Mouse (Mus musculus): ENCODE data around the gene Art2b. TPM values are rescaled to one million over a fixed set of nuclear protein-coding genes. Genes with fewer than 3 reads are reported as not detected.
"Not testable (repeated sequence)": the region's sequence is repeated elsewhere in the genome, so short reads cannot be mapped to it uniquely, and the experiment has no call there.

The Art2b gene
- polyA plus RNA-seq, 2 experiments = not detected

DNA sequence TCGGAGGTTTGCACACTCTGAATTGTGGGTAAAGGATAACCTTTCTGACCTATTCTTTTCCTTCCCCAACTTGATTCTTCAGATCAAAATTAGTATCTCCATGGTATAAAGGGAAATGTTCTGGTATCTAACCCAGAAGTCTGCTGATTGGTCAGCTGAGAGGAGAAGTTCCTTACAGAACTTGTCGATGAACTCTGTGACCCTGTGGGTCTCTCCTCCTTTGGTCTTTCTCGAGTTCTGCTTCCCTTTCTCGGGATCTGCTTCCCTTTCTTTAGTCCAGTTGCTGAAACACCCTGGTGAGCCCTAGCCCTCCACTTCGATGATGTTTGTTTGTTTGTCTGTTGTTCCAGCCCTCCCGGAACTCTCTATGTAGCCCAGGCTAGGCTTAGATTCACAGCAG, 22.4 kb upstream of the Art2b start:
- Histone ChIP-seq H3K4me2 (replicated peaks; ENCODE audit: low read depth, low read length, severe bottlenecking) (no peak overlapping the region), H3K9ac (ENCODE audit: low read depth, low read length, severe bottlenecking) (no peak overlapping the region), H3K9me3 (ENCODE audit: control insufficient read depth, low read length) (no peaks in the 10 kb centered on the region), H3K27me3 (ENCODE audit: control insufficient read depth, insufficient read depth, low read length) (no peaks in the 10 kb centered on the region), H3K27ac (replicated peaks; ENCODE audit: low read depth, low read length) (no peak overlapping the region), H3K36me3 (ENCODE audit: control insufficient read depth, insufficient read depth, low read length) (no peaks in the 10 kb centered on the region), H3K4me3 (replicated peaks; ENCODE audit: low read length) (no peak overlapping the region), H3K4me1 (ENCODE audit: control insufficient read depth, insufficient read depth, low read length) (no peaks in the 10 kb centered on the region)
- no peak for ATAC-seq (ENCODE audit: low FRiP score, low read depth)
- no peak for DNase-seq (ENCODE audit: low spot score)
- no peak for TF ChIP-seq POLR2A (IDR thresholded peaks at IDR 0.05; ENCODE audit: borderline replicate concordance, extremely low read depth, insufficient read depth, insufficient read length)
- WGBS = 72% methylated on average over 6 of the region's 6 CpGs

GRCm38 (mm10) chr7:101600406-101600805, 15.0 kb upstream of the Art2b start:
- H3K9me3 ChIP-seq (ENCODE audit: control insufficient read depth, low read length) = no peaks in the 10 kb centered on the region
- no peak for DNase-seq (ENCODE audit: low spot score)
- no peaks in the 10 kb centered on the region for H3K4me1 ChIP-seq (ENCODE audit: control insufficient read depth, insufficient read depth, low read length)
- no peak overlapping the region for H3K9ac ChIP-seq (ENCODE audit: low read depth, low read length, severe bottlenecking)
- H3K36me3 ChIP-seq (ENCODE audit: control insufficient read depth, insufficient read depth, low read length) = no peaks in the 10 kb centered on the region
- ATAC-seq (ENCODE audit: low FRiP score, low read depth) = no peak
- H3K27ac ChIP-seq (replicated peaks; ENCODE audit: low read depth, low read length) = no peak overlapping the region
- TF ChIP-seq POLR2A (IDR thresholded peaks at IDR 0.05; ENCODE audit: borderline replicate concordance, extremely low read depth, insufficient read depth, insufficient read length) = no peak
- H3K27me3 ChIP-seq (ENCODE audit: control insufficient read depth, insufficient read depth, low read length) = no peaks in the 10 kb centered on the region
- no peak overlapping the region for H3K4me2 ChIP-seq (replicated peaks; ENCODE audit: low read depth, low read length, severe bottlenecking)
- 66% methylated on average over 1 of the region's 1 CpGs for WGBS
- H3K4me3 ChIP-seq (replicated peaks; ENCODE audit: low read length) = no peak overlapping the region

DNA sequence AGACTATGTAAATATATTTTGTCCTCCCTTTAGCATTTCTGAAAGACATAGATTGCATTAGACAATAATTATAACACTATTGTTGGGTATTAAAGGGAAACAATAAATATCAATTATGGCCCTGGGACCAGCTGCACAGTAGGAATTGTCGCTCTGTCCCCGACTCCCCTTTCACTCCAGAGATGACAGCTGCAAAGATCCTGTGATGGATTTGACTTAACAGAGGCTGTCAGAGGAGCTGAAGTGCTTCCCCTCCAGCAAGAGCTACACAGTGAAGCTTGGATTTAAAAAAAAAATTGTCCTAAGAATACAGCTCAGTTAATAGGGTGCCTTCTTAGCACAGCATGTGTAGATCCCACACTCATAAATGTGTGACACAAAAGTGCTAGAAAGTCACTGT, 13.1 kb upstream of the Art2b start:
- Histone ChIP-seq H3K27me3 (ENCODE audit: control insufficient read depth, insufficient read depth, low read length) (no peaks in the 10 kb centered on the region), H3K4me2 (replicated peaks; ENCODE audit: low read depth, low read length, severe bottlenecking) (no peak overlapping the region), H3K9me3 (ENCODE audit: control insufficient read depth, low read length) (no peaks in the 10 kb centered on the region), H3K4me1 (ENCODE audit: control insufficient read depth, insufficient read depth, low read length) (no peaks in the 10 kb centered on the region), H3K4me3 (replicated peaks; ENCODE audit: low read length) (no peak overlapping the region), H3K36me3 (ENCODE audit: control insufficient read depth, insufficient read depth, low read length) (no peaks in the 10 kb centered on the region), H3K9ac (ENCODE audit: low read depth, low read length, severe bottlenecking) (no peak overlapping the region), H3K27ac (replicated peaks; ENCODE audit: low read depth, low read length) (no peak overlapping the region)
- no peak for TF ChIP-seq POLR2A (IDR thresholded peaks at IDR 0.05; ENCODE audit: borderline replicate concordance, extremely low read depth, insufficient read depth, insufficient read length)
- DNase-seq (ENCODE audit: low spot score) = no peak
- WGBS = 50% methylated on average over 2 of the region's 2 CpGs
- no peak for ATAC-seq (ENCODE audit: low FRiP score, low read depth)

- Histone ChIP-seq H3K27me3 (ENCODE audit: control insufficient read depth, insufficient read depth, low read length) (no peaks in the 10 kb centered on the region), H3K4me2 (replicated peaks; ENCODE audit: low read depth, low read length, severe bottlenecking) (no peak overlapping the region), H3K9ac (ENCODE audit: low read depth, low read length, severe bottlenecking) (no peak overlapping the region), H3K4me3 (replicated peaks; ENCODE audit: low read length) (no peak overlapping the region), H3K9me3 (ENCODE audit: control insufficient read depth, low read length) (no peaks in the 10 kb centered on the region), H3K36me3 (ENCODE audit: control insufficient read depth, insufficient read depth, low read length) (no peaks in the 10 kb centered on the region), H3K27ac (replicated peaks; ENCODE audit: low read depth, low read length) (no peak overlapping the region), H3K4me1 (ENCODE audit: control insufficient read depth, insufficient read depth, low read length) (no peaks in the 10 kb centered on the region)
- WGBS = 86% methylated on average over 2 of the region's 2 CpGs
- ATAC-seq (ENCODE audit: low FRiP score, low read depth) (no peak), DNase-seq (ENCODE audit: low spot score) (no peak)
- no peak for TF ChIP-seq POLR2A (IDR thresholded peaks at IDR 0.05; ENCODE audit: borderline replicate concordance, extremely low read depth, insufficient read depth, insufficient read length)
Observed at GRCm38 (mm10) chr7:101594969-101595368, 9.6 kb upstream of the Art2b start.

- H3K27ac ChIP-seq (replicated peaks; ENCODE audit: low read depth, low read length); H3K36me3 ChIP-seq (ENCODE audit: control insufficient read depth, insufficient read depth, low read length); H3K4me1 ChIP-seq (ENCODE audit: control insufficient read depth, insufficient read depth, low read length); DNase-seq (ENCODE audit: low spot score); ATAC-seq (ENCODE audit: low FRiP score, low read depth); H3K4me3 ChIP-seq (replicated peaks; ENCODE audit: low read length); H3K9me3 ChIP-seq (ENCODE audit: control insufficient read depth, low read length); H3K27me3 ChIP-seq (ENCODE audit: control insufficient read depth, insufficient read depth, low read length); H3K9ac ChIP-seq (ENCODE audit: low read depth, low read length, severe bottlenecking); H3K4me2 ChIP-seq (replicated peaks; ENCODE audit: low read depth, low read length, severe bottlenecking): not testable (repeated sequence)
- 46% methylated on average over 6 of the region's 6 CpGs for WGBS
Observed at GRCm38 (mm10) chr7:101584271-101584670, 1.1 kb downstream of the Art2b start.

- Histone ChIP-seq H3K36me3 (ENCODE audit: control insufficient read depth, insufficient read depth, low read length) (no peaks in the 10 kb centered on the region), H3K27me3 (ENCODE audit: control insufficient read depth, insufficient read depth, low read length) (no peaks in the 10 kb centered on the region), H3K4me3 (replicated peaks; ENCODE audit: low read length) (no peak overlapping the region), H3K4me2 (replicated peaks; ENCODE audit: low read depth, low read length, severe bottlenecking) (no peak overlapping the region), H3K9ac (ENCODE audit: low read depth, low read length, severe bottlenecking) (no peak overlapping the region), H3K9me3 (ENCODE audit: control insufficient read depth, low read length) (no peaks in the 10 kb centered on the region), H3K4me1 (ENCODE audit: control insufficient read depth, insufficient read depth, low read length) (no peaks in the 10 kb centered on the region), H3K27ac (replicated peaks; ENCODE audit: low read depth, low read length) (no peak overlapping the region)
- ATAC-seq (ENCODE audit: low FRiP score, low read depth) (no peak), DNase-seq (ENCODE audit: low spot score) (no peak)
- no peak for TF ChIP-seq POLR2A (IDR thresholded peaks at IDR 0.05; ENCODE audit: borderline replicate concordance, extremely low read depth, insufficient read depth, insufficient read length)
- WGBS = 87% methylated on average over 7 of the region's 7 CpGs
Observed at GRCm38 (mm10) chr7:101582012-101582411, 3.4 kb downstream of the Art2b start.

DNA sequence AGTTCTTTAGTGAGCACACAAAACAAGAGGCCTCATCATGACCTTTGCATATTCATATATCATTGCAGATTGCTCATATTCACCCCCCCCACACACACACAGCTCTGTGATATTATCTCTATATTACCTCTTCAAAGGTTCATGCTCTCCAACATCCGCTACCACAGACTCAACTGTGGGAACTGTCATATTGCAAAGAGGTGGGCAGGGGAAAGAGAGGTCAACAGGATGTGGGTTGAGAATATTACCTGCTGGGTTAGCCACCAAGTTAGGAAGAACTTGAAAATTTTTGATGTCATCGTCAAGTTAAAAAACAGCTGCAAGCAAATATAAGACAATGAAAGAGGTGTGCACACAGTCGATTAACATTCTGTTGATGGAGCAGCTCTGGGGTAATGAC, 4.5 kb downstream of the Art2b start:
- H3K36me3 ChIP-seq (ENCODE audit: control insufficient read depth, insufficient read depth, low read length); DNase-seq (ENCODE audit: low spot score): not testable (repeated sequence)
- 89% methylated on average over 3 of the region's 3 CpGs for WGBS

More for the DNA sequence above, 4.5 kb downstream of the Art2b start:
- not testable (repeated sequence) for ATAC-seq (ENCODE audit: low FRiP score, low read depth); H3K4me2 ChIP-seq (replicated peaks; ENCODE audit: low read depth, low read length, severe bottlenecking); H3K4me3 ChIP-seq (replicated peaks; ENCODE audit: low read length); H3K27me3 ChIP-seq (ENCODE audit: control insufficient read depth, insufficient read depth, low read length); H3K4me1 ChIP-seq (ENCODE audit: control insufficient read depth, insufficient read depth, low read length); H3K9me3 ChIP-seq (ENCODE audit: control insufficient read depth, low read length); H3K27ac ChIP-seq (replicated peaks; ENCODE audit: low read depth, low read length); H3K9ac ChIP-seq (ENCODE audit: low read depth, low read length, severe bottlenecking)
